Mouse (Mus musculus): ENCODE data around the gene Ttc36. TPM values are rescaled to one million over a fixed set of nuclear protein-coding genes. Genes with fewer than 3 reads are reported as not detected.
"Not testable (repeated sequence)": the region's sequence is repeated elsewhere in the genome, so short reads cannot be mapped to it uniquely, and the experiment has no call there.

Ttc36 gene
- polyA plus RNA-seq, 1 experiment from 2014 or later, result 99.8 TPM

GRCm38 (mm10) chr9:44768029-44768394 is 34.9 kb downstream of the Ttc36 start:
- WGBS, result 42% methylated on average over 7 of the region's 9 CpGs
- not testable (repeated sequence) for H3K36me3 ChIP-seq; ATAC-seq (replicated peaks; ENCODE audit: low FRiP score); H3K27me3 ChIP-seq; H3K9me3 ChIP-seq (replicated peaks)
- peak overlapping the region; percentile 99; the same call in 1 of the 2 replicates for H3K9ac ChIP-seq
- peak overlapping the region; percentile 82 for H3K4me3 ChIP-seq (replicated peaks)
- peaks cover 17% of the 10 kb centered on the region for H3K4me1 ChIP-seq
- H3K4me2 ChIP-seq, result peak overlapping the region; percentile 73
- peak overlapping the region; percentile 98; the same call in 1 of the 2 replicates for H3K27ac ChIP-seq

- Histone ChIP-seq H3K27ac (peak within 1 kb of the TSS; percentile 98), H3K27me3 (no peaks in the 10 kb centered on the region), H3K9me3 (replicated peaks) (no peaks in the 10 kb centered on the region; the same call in 1 of the 2 replicates), H3K9ac (peak within 1 kb of the TSS; percentile 99), H3K36me3 (no peaks in the 10 kb centered on the region), H3K4me1 (peaks cover 21% of the 10 kb centered on the region), H3K4me2 (peak within 1 kb of the TSS; percentile 73), H3K4me3 (replicated peaks) (peak within 1 kb of the TSS; percentile 82)
- WGBS, result under 1% methylated on average over 82 of the region's 82 CpGs
- peak; percentile 92 for ATAC-seq (replicated peaks; ENCODE audit: low FRiP score)
Observed at GRCm38 (mm10) chr9:44767101-44768028, 35.5 kb downstream of the Ttc36 start, which contains the start of the genes Arcn1 and Ift46. Arcn1 (minus strand) TSS chr9:44767845. Ift46 (plus strand) TSS chr9:44767908.

- Histone ChIP-seq H3K27me3 (no peaks in the 10 kb centered on the region), H3K36me3 (peaks cover 53% of the 10 kb centered on the region), H3K4me1 (peaks cover 30% of the 10 kb centered on the region), H3K9ac (no peak overlapping the region), H3K4me2 (no peak overlapping the region), H3K4me3 (replicated peaks) (no peak overlapping the region), H3K9me3 (replicated peaks) (no peaks in the 10 kb centered on the region), H3K27ac (no peak overlapping the region)
- ATAC-seq (replicated peaks; ENCODE audit: low FRiP score), result no peak
- WGBS, result 34% methylated on average over 2 of the region's 2 CpGs
Observed at GRCm38 (mm10) chr9:44760873-44761272, 42.0 kb downstream of the Ttc36 start.

Other genes with a start within 250 kb of the Ttc36 start
- not detected in 2 replicates for gene Cxcr5, start 241.2 kb downstream of the Ttc36 start, polyA plus RNA-seq (2015; fragmentation: Nextera tagmentation; extraction: Ambion mirVana)
- 16.7 and 17.9 TPM in 2 replicates for gene Ddx6, start 198.2 kb downstream of the Ttc36 start, polyA plus RNA-seq (2015; fragmentation: Nextera tagmentation; extraction: Ambion mirVana)
- 0.22 and 0.23 TPM in 2 replicates for gene Treh, start 129.8 kb downstream of the Ttc36 start, polyA plus RNA-seq (2015; fragmentation: Nextera tagmentation; extraction: Ambion mirVana)
- gene Phldb1, start 67.9 kb downstream of the Ttc36 start, polyA plus RNA-seq (2015; fragmentation: Nextera tagmentation; extraction: Ambion mirVana), result 34.5 and 36.4 TPM in 2 replicates
- 201 and 202 TPM in 2 replicates for gene Arcn1, start 35.2 kb downstream of the Ttc36 start, polyA plus RNA-seq (2015; fragmentation: Nextera tagmentation; extraction: Ambion mirVana)
- gene Ift46, start 35.2 kb downstream of the Ttc36 start, polyA plus RNA-seq (2015; fragmentation: Nextera tagmentation; extraction: Ambion mirVana), result 99.3 and 105 TPM in 2 replicates
- 20.0 and 24.6 TPM in 2 replicates for gene Tmem25, start 3.8 kb downstream of the Ttc36 start, polyA plus RNA-seq (2015; fragmentation: Nextera tagmentation; extraction: Ambion mirVana)
- 14.6 and 16.3 TPM in 2 replicates for gene Kmt2a, start 78.2 kb upstream of the Ttc36 start, polyA plus RNA-seq (2015; fragmentation: Nextera tagmentation; extraction: Ambion mirVana)
- 714 and 843 TPM in 2 replicates for gene Atp5l, start 117.7 kb upstream of the Ttc36 start, polyA plus RNA-seq (2015; fragmentation: Nextera tagmentation; extraction: Ambion mirVana)
- gene Ube4a, start 162.5 kb upstream of the Ttc36 start, polyA plus RNA-seq (2015; fragmentation: Nextera tagmentation; extraction: Ambion mirVana), result 23.7 and 25.5 TPM in 2 replicates
- not detected in 2 replicates for gene Cd3g, start 177.4 kb upstream of the Ttc36 start, polyA plus RNA-seq (2015; fragmentation: Nextera tagmentation; extraction: Ambion mirVana)
- not detected in 2 replicates for gene Cd3d, start 178.7 kb upstream of the Ttc36 start, polyA plus RNA-seq (2015; fragmentation: Nextera tagmentation; extraction: Ambion mirVana)
- 0.28 TPM in 1 of 2 replicates, not detected in the other for gene Cd3e, start 206.6 kb upstream of the Ttc36 start, polyA plus RNA-seq (2015; fragmentation: Nextera tagmentation; extraction: Ambion mirVana)
- 17.9 and 20.5 TPM in 2 replicates for gene Mpzl2, start 236.7 kb upstream of the Ttc36 start, polyA plus RNA-seq (2015; fragmentation: Nextera tagmentation; extraction: Ambion mirVana)